Mouse (Mus musculus) kidney, postnatal 4 days (tissue): Measurements from ENCODE around the gene Sf3b1.
A peak's percentile ranks its signal among the peaks of the same experiment; 100 is the strongest.
"Not testable (repeated sequence)": the region's sequence is repeated elsewhere in the genome, so short reads cannot be mapped to it uniquely, and the experiment has no call there.

ENCODE experiments used
- DNase-seq, 2 experiments: peaks; one replicate each; pipeline ENCODE4 v3.0.0; 2021; ENCODE audit warnings: mixed read lengths in 2 of 2

Gene Sf3b1

DNA sequence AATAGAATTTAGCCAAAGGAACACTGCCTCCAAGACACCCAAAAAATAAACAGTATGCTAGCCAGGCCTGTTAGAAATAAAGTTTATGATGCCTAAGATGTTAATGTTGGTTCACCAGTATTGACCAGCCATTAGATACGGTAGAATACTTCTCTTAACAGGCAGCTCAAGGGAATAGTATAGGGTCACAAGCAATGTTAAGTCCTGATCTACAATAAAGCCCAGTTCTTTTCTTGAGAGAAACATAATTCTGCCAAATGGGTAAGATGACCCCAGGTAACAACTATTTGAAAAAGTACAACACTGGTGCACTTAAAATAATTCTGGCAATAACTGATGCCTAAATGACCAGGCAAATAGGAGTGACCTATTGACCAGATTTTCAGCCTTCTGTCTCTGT, 685 bp upstream of the Sf3b1 start:
- no peak for DNase-seq

DNA sequence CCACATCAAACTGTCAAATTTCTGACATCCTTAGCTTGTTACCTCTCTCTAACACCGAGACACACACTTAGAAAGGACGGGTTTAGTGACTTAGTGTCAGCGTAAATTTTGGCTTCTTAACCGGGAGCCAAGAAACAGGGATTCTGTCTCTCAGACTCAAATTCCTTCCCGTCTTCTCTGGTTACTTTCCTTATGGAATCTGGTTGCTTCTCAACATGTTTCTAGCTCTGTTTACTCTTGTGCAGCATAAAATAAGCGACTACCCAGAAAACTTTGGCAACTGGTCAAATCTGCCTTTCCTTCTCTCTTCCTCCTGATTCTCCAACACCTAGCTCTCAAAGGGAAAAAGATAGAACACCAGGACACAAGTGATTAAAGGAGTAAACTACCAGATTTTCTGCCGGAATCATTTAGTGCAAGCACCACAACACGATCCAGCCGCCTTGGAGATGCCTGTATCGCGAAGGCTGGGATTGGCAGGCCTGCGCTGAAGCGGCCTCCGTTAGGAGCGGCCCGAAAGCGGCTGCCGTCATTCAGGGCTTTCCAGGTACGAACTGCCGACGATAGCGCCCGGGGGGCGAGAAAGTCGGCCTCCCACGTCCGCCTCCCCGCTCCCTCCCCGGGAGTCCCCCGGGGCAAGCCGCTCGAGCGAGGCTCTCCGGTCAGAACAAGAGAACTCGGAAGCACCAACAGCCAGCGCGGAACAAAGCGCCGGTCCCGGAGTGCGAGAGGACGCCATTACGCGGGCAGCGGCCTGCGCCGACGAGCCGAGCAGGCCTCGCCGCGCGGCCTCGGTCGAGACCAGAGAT, 633 bp downstream of the Sf3b1 start:
- no peak for DNase-seq

DNA sequence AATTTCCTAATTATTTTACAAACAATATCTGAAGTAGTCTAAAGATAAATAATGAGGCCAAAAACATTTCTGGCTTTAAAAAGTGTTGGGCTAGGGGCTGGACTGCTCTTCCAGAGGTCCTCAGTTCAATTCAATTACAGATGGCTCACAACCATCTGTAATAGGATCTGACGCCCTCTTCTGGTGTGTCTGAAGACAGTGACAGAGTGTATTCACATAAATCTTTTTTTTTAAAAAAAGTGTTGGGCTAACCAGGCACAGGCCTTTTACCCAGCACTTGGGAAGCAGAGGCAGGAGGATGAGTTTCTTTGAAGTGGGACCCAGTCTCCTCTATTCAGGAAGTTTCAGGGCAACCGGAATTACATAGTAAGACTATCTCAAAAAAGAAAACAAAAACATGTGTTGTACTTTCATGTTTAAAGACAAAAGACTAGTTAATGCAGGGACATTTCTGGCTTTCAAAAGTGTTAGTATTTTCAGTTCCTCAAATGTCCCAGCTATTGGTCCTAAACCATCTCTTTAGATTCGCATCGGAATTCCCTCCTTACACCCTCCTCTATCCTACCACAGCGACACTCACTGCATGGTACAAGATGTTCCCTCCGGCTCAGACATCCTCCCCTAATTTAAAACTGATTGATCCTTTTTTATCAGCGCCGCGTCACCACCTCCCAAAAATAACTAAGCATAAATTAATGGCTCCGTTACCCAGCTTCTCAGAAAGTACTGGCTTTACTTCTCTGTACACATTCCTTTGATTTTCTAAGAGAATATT, 1.4 kb downstream of the Sf3b1 start:
- no peak for DNase-seq

DNA sequence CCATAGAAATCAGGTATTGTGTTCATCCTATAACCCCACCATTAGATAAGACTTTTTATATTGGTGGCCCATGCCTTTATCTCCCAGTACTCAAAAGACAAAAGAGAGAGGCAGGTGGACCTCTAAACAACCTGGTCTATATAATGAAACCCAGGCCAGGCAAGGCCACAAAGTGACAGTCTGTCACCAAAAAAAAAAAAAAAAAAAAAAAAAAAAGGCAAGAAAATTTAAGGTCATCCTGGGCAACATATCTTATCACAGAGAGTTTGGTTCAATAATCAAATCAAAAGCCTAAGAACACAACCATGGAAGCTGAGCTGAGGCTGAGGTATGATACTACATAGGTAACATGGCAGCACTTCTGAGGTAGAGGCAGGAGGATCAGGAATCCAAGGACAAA, 5.4 kb downstream of the Sf3b1 start:
- DNase-seq = no peak

DNA sequence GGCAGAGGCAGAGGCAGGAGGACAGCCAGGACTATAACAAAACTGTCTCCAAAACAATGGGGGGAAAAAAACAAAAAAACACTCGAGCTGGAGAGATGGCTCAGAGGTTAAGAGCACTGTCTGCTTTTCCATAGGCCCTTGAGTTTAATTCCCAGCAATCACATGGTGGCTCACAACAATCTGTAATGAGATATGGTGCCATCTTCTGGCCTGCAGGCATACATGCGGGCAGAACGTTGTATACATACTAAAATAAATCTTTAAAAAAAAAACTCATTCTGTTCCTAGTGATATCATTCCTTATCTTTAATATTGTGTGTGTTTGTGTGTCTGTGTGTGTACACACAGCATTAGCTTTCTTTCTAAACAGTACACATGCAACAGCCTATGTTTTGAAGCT, 14.8 kb downstream of the Sf3b1 start:
- no peak for DNase-seq

DNA sequence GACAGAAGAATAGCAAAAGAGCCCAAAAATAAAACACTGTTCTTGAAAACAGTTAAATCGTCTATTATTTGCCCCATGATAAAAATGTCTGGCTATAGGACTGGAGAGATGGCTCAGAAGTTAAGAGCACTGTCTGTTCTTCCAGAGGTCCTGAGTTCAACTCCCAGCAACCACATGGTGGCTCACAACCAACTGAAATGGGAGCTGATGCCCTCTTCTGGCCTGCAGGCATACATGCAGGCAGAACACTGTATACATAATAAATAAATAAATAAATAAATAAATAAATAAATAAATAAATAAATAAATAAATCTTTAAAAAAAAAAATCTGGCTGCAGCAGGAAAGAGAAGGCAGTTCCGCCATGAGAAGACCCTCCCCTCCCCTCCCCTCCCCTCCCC, 19.0 kb downstream of the Sf3b1 start:
- DNase-seq = not testable (repeated sequence)

DNA sequence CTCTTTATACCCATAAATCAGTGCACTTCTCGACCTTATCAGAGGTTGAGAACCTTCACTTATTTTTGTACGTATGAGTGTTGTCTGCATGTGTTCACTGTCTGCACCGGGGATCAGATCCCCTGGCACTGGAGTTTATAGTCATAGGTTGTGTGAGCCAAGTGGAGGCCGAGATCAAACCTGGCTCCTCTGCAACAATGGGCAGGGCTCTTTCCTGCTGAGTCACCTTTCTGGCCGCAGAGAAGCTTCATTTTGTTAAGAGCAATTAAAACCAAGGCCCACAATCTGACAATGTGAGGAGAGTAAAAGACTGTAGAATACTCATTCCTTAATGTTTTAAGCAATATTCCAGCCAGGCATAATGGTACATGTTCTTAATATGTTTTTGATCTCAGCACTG, 33.7 kb downstream of the Sf3b1 start:
- DNase-seq = no peak

DNA sequence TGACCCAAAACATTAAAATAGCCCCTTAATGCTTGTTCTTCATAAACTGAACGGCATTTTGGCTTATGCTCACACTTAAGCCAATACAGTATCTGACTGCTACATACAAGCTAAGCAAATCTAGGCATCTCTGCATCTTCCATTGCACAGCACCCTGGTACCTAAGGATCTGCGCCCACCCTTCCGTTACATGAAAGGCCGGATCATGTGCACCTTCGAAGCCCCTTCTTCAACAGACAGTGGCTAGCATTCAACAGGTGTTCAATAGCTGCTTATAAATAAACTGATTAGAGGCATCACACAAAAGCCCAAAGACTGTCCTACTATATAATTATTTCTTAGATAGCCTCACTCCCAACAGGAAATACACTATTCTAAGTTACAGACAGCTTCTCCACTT, 41.0 kb downstream of the Sf3b1 start:
- DNase-seq = no peak

DNA sequence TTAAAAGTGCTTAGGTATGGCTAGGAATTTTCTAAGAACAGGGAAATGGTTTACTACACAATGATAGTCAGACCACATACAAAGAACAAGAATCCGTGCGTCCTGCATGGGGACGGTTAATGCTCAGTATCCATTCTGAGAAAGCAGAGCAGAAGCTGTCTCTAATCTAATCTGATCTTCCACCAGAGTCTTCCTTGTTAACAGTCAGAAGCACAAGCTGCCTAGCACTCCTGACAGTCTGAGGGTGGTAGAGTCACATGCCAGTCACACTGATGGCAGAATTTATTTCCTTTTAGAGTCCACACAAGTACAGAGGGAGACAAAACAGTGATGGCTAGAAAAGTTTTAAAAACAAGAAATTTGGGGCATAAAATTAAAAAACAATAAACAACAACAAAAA, 41.5 kb downstream of the Sf3b1 start:
- DNase-seq = no peak

DNA sequence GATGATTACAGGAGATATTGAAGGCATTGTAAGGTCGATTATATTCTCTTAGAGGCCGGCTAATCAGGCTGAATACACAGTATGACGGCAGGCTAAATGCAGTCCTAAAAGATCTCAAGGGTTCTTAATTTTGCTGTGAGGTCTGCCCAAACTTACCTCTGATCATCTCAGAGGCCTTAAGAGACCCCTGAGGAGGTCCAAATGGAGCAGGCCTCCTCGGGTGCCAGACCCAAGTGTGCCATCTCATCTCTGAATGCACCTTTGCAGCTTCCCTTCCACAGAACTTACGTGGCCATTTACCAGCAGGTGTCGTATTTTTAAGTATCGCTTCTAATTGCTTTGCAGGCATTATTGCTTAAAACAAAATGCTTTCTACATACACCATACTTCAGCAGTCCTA, 43.1 kb downstream of the Sf3b1 start:
- DNase-seq = no peak

DNA sequence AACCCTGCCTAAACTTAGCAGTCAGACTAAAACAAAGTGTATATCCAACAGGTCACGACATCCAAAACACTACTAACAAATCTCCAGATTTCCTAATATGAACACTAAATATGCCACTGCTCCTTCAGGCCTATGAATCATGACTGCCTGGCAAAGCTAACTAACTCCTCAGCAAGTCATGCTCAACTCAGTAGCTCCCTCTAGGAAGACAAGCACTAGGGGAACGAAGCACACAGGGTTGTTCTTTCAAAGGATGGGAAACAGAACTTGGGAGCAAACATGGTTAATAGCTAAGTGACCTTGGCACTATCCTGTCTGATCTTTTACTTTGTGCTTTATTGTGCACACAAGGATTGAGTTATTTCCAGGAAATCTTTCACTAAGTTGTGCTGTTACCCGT, 43.9 kb downstream of the Sf3b1 start:
- DNase-seq = peak in 1 of 2 experiments; percentile 22

DNA sequence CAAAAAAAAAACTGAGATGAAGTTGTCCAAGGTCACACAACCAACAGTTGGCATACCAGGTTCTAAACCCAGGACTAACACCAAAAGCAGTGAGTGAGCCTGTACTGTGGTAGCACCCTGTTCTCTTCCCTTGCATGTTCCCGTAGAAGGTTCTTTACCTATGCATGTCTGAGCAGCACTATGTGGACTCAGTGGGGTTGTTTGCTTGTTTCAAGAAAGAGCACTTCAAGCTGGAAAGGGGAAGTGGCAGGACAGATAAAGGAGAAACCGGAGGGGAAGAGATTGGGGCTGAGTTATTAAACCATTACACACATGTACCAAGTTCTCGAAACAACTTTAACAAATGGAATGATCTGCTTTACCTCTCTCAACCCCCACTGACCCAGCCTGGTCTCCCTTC, 44.6 kb downstream of the Sf3b1 start:
- no peak for DNase-seq

DNA sequence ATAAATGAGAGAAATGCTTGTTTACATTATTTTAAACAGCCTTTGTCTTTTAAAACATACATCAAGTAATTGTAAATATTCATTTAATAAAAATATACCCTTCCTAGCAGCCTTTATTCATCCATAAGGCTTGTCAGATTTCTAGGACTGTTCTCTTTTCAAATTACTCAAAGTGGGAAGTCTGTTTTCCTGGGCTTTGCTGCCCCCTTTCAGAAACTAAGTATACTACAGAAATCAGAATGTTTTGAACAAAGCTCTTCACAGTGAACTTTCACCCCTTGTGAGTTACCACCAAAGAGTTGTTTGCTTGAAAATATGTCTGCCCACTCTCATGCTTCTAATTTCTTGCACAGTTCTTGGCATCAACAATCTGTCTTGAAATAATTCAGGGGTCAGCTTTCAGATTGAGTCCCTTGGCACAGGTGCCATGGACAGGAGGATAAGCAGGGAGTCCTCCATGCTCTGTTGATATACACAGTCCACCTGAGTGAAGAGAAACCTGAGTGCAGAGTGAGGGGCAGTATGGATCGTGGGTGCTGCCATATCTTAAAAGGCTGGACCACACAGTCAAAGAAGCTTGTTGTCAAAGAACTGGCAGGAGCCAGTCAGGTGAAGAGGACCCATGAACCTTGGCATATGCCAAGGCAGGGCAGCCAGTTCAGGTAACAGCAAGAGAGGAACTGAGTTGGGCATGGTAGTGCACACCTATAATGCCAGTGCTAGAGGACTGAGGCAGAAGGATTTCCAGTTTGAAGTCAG, 47.9 kb downstream of the Sf3b1 start:
- no peak for DNase-seq

DNA sequence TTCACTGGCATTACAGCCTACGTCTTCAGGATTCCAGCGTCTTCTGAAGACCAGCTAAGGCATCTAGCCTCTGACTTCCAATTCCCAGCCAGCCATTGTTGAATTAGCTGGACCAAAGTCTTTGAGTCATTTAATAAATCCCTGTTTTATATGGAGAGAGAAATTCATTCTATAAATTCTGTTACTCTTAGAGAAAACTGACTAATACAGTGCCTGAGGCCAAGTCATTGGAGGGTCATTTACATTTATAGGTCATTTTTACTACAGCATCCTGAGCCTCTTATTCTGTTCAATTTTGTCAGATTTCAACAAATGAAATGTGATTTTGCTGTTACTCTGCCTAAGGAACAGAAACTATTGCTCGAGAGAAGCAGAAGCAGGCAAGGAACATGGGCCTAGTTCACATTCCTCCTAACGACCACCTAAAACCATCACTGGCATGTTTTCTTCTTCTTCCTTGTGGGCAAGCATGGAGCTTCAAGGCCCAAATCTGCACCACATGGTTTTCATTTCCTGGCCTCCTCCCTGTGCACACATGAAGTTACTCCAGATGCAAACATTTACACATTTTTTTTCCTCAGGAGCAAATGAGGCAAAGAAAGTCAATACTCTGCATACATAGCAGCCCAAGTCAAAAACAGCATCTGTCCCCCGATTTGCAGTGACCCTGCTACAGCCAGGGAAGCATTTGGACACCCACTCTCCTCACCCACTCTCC, 55.4 kb downstream of the Sf3b1 start:
- DNase-seq = no peak

DNA sequence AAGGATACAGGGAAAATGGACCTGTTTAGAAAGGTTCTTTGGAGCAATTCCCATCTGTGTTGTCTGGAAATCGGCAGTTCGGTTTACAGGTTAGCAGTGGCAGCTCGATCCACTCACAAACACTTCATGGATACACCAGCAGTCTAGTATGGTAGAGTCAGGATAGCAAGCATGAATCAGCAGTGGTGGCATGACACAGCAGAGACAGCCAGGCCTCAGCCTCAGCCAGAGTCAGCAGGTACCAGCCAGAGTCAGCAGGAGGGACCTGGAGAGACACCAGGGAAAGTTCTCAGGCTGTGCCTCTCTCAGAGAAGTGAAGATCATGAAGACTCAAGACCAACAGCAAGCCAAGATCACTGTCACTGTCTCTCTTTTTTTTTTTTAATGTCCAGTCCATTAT, 60.4 kb downstream of the Sf3b1 start:
- no peak for DNase-seq

DNA sequence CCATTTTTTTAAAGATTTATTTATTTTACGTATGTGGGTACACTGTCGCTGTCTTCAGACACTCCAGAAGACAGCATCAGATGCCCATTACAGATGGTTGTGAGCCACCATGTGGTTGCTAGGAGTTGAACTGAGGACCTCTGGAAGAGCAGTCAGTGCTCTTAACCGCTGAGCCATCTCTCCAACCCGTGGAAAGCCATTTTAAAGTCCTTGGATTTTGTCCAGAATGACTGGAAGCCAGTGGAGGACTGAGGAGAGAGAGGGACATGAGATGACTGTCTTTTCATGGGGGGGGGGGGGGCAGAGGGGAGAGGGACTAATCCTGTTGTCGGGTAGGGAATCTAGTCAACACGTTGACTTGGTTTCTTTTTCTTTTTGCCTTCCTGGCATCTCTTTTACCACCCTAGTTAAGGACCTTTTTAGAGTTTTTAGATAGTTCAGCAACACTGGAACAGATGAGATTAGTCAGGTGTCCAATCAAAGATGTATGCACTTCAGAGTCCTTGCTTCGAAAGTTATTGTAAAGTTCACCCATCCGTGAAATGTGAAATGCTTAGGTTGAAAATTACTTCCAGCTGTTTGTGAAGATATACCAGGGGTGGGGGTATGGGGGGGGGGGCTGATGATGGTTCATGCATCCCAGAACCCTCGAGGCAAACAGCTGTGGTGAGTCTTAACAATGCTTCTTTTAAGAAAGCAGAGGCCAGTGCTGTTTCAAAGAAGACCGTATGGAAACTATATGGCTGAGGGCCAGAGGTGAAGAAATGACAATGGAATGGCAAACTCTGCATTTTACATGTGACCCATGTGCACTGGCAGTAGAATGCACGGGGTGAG, 61.9 kb downstream of the Sf3b1 start:
- no peak for DNase-seq

DNA sequence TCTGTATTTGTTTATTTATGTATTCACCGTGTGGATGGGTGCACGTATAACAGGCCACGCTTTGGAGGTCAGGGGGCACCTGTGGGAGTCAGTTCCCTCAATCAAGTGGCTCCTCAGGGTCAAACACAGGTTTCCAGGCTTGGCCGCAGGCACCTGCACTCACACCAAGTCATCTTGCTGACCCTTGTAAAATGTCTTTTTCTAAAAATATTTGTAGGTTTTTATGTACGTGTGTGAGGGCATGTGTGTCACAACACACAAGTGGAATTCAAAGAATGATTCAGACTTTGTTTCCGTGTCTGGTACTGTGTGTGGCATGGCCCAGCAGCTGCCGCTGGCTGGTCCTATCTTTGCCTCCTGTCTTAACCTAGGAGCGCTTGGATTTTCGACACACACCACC, 65.6 kb downstream of the Sf3b1 start:
- no peak for DNase-seq

DNA sequence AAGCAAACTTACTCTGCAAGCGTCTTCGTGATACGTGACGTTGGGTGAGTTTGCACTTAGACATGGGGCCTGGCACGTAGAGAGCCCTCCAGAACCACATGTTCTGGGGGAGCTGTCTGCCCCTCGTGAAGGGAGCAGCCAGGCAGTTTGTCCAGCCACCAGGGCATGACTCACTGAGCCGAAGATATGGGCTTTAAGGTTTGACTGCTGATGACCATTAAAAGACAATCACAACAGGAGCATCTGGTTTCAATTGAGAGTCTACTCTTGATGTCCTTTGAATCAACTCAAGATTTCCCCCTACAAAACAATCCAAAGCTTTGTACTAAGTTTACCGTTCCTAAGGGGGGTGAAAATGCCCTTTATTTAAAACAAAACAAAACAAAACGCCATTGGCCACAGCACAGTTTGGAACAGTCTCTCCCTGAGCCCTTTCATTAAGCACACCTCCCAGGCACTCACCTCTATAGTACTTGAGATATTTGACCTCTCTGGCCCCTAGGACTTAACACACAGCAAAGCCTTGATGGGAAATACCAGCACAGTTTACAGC, 66.6 kb downstream of the Sf3b1 start:
- DNase-seq = no peak

DNA sequence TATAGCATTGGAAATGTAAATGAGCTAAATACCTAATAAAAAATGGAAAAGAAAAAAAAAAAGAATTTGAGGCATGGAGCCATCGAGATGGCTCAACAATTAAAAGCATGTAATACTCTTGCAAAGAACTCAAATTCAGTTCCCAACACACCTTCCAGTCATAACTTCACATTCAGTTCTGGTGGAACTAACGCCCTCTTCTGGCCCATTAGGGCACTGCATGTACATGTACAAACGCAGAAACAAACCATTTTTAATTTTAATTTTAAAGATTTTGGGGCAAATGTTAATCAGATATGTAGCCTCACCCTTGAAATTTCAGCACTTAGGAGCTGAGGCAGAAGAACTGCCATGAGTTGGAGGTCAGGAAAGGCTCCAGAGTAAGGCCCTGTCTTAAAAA, 68.8 kb downstream of the Sf3b1 start:
- no peak for DNase-seq

DNA sequence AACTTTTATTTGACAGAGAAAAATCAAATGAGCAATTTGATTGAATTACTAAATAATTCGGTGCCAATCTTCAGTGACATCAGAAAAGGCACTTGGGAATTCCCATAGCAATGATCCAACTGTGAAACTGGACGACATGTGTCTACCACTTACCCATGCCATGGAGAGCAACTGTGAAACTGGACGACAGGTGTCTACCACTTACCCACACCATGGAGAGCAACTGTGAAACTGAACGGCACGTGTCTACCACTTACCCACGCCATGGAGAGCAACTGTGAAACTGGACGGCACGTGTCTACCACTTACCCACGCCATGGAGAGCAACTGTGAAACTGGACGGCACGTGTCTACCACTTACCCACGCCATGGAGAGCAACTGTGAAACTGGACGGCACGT, 70.3 kb downstream of the Sf3b1 start:
- not testable (repeated sequence) for DNase-seq

DNA sequence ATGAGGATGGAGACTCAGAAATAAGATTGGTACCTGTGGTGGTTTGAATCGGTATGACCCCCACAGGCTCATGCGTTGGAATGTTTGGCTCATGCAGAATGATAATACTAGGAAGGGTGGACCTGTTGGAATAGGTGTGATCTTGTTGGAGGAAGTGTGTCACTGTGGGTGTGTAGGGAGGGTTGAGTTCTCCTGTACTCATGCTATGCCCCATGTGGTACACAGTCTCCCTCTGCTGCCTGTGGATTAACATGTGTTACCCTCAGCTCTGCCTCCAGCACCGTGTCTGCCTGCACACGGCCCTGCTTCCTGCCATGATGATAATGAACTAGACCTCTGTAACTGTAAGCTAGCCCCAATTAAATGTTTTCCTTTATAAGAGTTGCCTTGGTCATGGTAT, 72.4 kb downstream of the Sf3b1 start:
- no peak for DNase-seq

DNA sequence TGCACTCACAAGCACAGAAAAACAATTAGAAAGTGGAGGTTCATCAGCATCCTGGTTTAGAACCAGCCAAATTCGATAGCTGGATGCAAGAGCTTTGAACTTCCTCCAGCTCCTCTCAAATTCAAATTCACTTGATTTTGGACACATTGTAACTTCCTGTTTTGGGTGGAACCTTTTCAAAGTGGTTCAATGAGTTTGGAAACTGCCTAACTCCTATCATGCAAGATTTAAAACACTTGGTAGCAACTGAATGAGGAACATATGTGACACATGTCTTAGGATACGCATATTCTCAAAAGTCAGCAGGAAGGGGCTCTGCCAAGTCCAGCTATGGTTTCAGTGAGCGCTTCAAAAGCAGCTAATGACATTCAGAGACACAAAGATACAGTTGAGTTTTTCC, 82.6 kb downstream of the Sf3b1 start:
- no peak for DNase-seq
